Mouse (Mus musculus): ENCODE results near the gene Rnf40. TPM values are rescaled to one million over a fixed set of nuclear protein-coding genes. Genes with fewer than 3 reads are reported as not detected.

The Rnf40 gene
- 42.9 and 46.1 TPM in 2 replicates for polyA plus RNA-seq (2015; fragmentation: Nextera tagmentation; extraction: Ambion mirVana)

GRCm38 (mm10) chr7:127588011-127588871 is at the start of gene Rnf40, which contains the start of gene Ccdc189:
Rnf40 (plus strand) TSS chr7:127588767.
Ccdc189 (minus strand) TSS chr7:127588595.
- H3K4me2 ChIP-seq: peak within 1 kb of the TSS; percentile 87
- H3K36me3 ChIP-seq: peaks cover 55% of the 10 kb centered on the region
- peak within 1 kb of the TSS; percentile 89 for H3K9ac ChIP-seq
- ATAC-seq (ENCODE audit: insufficient number of reproducible peaks, low FRiP score, low TSS enrichment, low read depth): peak; percentile 98
- WGBS: under 1% methylated on average over 50 of the region's 50 CpGs
- H3K4me3 ChIP-seq: peak within 1 kb of the TSS; percentile 89
- H3K9me3 ChIP-seq: no peaks in the 10 kb centered on the region
- H3K27me3 ChIP-seq: no peaks in the 10 kb centered on the region
- H3K27ac ChIP-seq: peak within 1 kb of the TSS; percentile 85
- peaks cover 17% of the 10 kb centered on the region for H3K4me1 ChIP-seq

GRCm38 (mm10) chr7:127541671-127542070 is 46.9 kb upstream of the Rnf40 start:
- no peaks in the 10 kb centered on the region for H3K4me1 ChIP-seq
- WGBS: 96% methylated on average over 3 of the region's 3 CpGs
- H3K9me3 ChIP-seq: no peaks in the 10 kb centered on the region
- no peak overlapping the region for H3K4me3 ChIP-seq
- no peak overlapping the region for H3K27ac ChIP-seq
- H3K36me3 ChIP-seq: peaks cover 91% of the 10 kb centered on the region
- no peak for ATAC-seq (ENCODE audit: insufficient number of reproducible peaks, low FRiP score, low TSS enrichment, low read depth)
- no peak overlapping the region for H3K4me2 ChIP-seq
- no peak overlapping the region for H3K9ac ChIP-seq
- no peaks in the 10 kb centered on the region for H3K27me3 ChIP-seq

GRCm38 (mm10) chr7:127549116-127549835 is 39.3 kb upstream of the Rnf40 start:
- peaks cover 73% of the 10 kb centered on the region for H3K36me3 ChIP-seq
- no peak overlapping the region for H3K27ac ChIP-seq
- no peaks in the 10 kb centered on the region for H3K9me3 ChIP-seq
- H3K4me1 ChIP-seq: no peaks in the 10 kb centered on the region
- H3K4me2 ChIP-seq: no peak overlapping the region
- H3K27me3 ChIP-seq: no peaks in the 10 kb centered on the region
- no peak overlapping the region for H3K4me3 ChIP-seq
- no peak for ATAC-seq (ENCODE audit: insufficient number of reproducible peaks, low FRiP score, low TSS enrichment, low read depth)
- no peak overlapping the region for H3K9ac ChIP-seq
- 86% methylated on average over 15 of the region's 15 CpGs for WGBS

- 96% methylated on average over 8 of the region's 8 CpGs for WGBS
- Histone ChIP-seq H3K9me3 (no peaks in the 10 kb centered on the region), H3K27ac (no peak overlapping the region), H3K9ac (no peak overlapping the region), H3K27me3 (no peaks in the 10 kb centered on the region), H3K4me2 (no peak overlapping the region), H3K4me1 (no peaks in the 10 kb centered on the region), H3K36me3 (peaks cover 75% of the 10 kb centered on the region), H3K4me3 (no peak overlapping the region)
- no peak for ATAC-seq (ENCODE audit: insufficient number of reproducible peaks, low FRiP score, low TSS enrichment, low read depth)
Observed at GRCm38 (mm10) chr7:127551558-127551957, 37.0 kb upstream of the Rnf40 start.

- no peaks in the 10 kb centered on the region for H3K9me3 ChIP-seq
- WGBS: 93% methylated on average over 11 of the region's 11 CpGs
- H3K27me3 ChIP-seq: no peaks in the 10 kb centered on the region
- peaks cover 4% of the 10 kb centered on the region; the same call in 1 of the 2 replicates for H3K4me1 ChIP-seq
- H3K27ac ChIP-seq: no peak overlapping the region
- no peak overlapping the region for H3K9ac ChIP-seq
- no peak overlapping the region for H3K4me2 ChIP-seq
- no peak for ATAC-seq (ENCODE audit: insufficient number of reproducible peaks, low FRiP score, low TSS enrichment, low read depth)
- H3K36me3 ChIP-seq: peaks cover 77% of the 10 kb centered on the region
- H3K4me3 ChIP-seq: no peak overlapping the region
Observed at GRCm38 (mm10) chr7:127560580-127560979, 28.0 kb upstream of the Rnf40 start.

- Histone ChIP-seq H3K36me3 (peaks cover 77% of the 10 kb centered on the region), H3K9me3 (no peaks in the 10 kb centered on the region), H3K4me1 (peaks cover 4% of the 10 kb centered on the region; the same call in 1 of the 2 replicates), H3K27me3 (no peaks in the 10 kb centered on the region), H3K4me3 (no peak within 1 kb of the TSS), H3K27ac (0 out of 2 replicates have a peak within 1 kb of the TSS, but pooled peaks have one; percentile 22), H3K4me2 (no peak within 1 kb of the TSS), H3K9ac (no peak within 1 kb of the TSS)
- 84% methylated on average over 5 of the region's 5 CpGs for WGBS
- no peak for ATAC-seq (ENCODE audit: insufficient number of reproducible peaks, low FRiP score, low TSS enrichment, low read depth)
Observed at GRCm38 (mm10) chr7:127561340-127561858, 27.2 kb upstream of the Rnf40 start, which contains the start of gene Tmem265. Tmem265 (plus strand) TSS chr7:127561390.

GRCm38 (mm10) chr7:127564381-127565150 is 24.0 kb upstream of the Rnf40 start:
- Histone ChIP-seq H3K36me3 (peaks cover 60% of the 10 kb centered on the region), H3K27ac (no peak overlapping the region), H3K27me3 (no peaks in the 10 kb centered on the region), H3K9ac (no peak overlapping the region), H3K4me3 (no peak overlapping the region), H3K4me2 (no peak overlapping the region), H3K4me1 (peaks cover 4% of the 10 kb centered on the region; the same call in 1 of the 2 replicates), H3K9me3 (no peaks in the 10 kb centered on the region)
- ATAC-seq (ENCODE audit: insufficient number of reproducible peaks, low FRiP score, low TSS enrichment, low read depth): no peak
- 65% methylated on average over 6 of the region's 6 CpGs for WGBS

GRCm38 (mm10) chr7:127572895-127573471 is 15.6 kb upstream of the Rnf40 start, which contains the start of gene Phkg2:
Phkg2 (plus strand) TSS chr7:127573340.
- peak within 1 kb of the TSS; percentile 84 for H3K27ac ChIP-seq
- ATAC-seq (ENCODE audit: insufficient number of reproducible peaks, low FRiP score, low TSS enrichment, low read depth): peak; percentile 96
- H3K4me3 ChIP-seq: peak within 1 kb of the TSS; percentile 72
- peaks cover 25% of the 10 kb centered on the region for H3K36me3 ChIP-seq
- no peaks in the 10 kb centered on the region for H3K27me3 ChIP-seq
- peak within 1 kb of the TSS; percentile 80 for H3K9ac ChIP-seq
- peak within 1 kb of the TSS; percentile 95 for H3K4me2 ChIP-seq
- under 1% methylated on average over 17 of the region's 17 CpGs for WGBS
- peaks cover 18% of the 10 kb centered on the region for H3K4me1 ChIP-seq
- H3K9me3 ChIP-seq: no peaks in the 10 kb centered on the region

- Histone ChIP-seq H3K4me1 (peaks cover 18% of the 10 kb centered on the region), H3K27me3 (no peaks in the 10 kb centered on the region), H3K9me3 (no peaks in the 10 kb centered on the region), H3K9ac (peak overlapping the region; percentile 80), H3K4me2 (peak overlapping the region; percentile 95), H3K4me3 (peak overlapping the region; percentile 72), H3K36me3 (peaks cover 30% of the 10 kb centered on the region), H3K27ac (peak overlapping the region; percentile 76)
- ATAC-seq (ENCODE audit: insufficient number of reproducible peaks, low FRiP score, low TSS enrichment, low read depth): peak; percentile 52
- WGBS: 0% methylated on average over 20 of the region's 28 CpGs
Observed at GRCm38 (mm10) chr7:127573503-127574008, 15.0 kb upstream of the Rnf40 start.

GRCm38 (mm10) chr7:127574115-127574514 is 14.5 kb upstream of the Rnf40 start:
- Histone ChIP-seq H3K27ac (no peak overlapping the region), H3K36me3 (peaks cover 25% of the 10 kb centered on the region), H3K4me1 (peaks cover 18% of the 10 kb centered on the region), H3K4me3 (peak overlapping the region; percentile 72), H3K4me2 (peak overlapping the region; percentile 95), H3K9ac (peak overlapping the region; percentile 80), H3K27me3 (no peaks in the 10 kb centered on the region), H3K9me3 (no peaks in the 10 kb centered on the region)
- ATAC-seq (ENCODE audit: insufficient number of reproducible peaks, low FRiP score, low TSS enrichment, low read depth): no peak
- 20% methylated on average over 7 of the region's 7 CpGs for WGBS

GRCm38 (mm10) chr7:127583260-127583659 is 5.3 kb upstream of the Rnf40 start:
- Histone ChIP-seq H3K9me3 (no peaks in the 10 kb centered on the region), H3K4me1 (peaks cover 10% of the 10 kb centered on the region), H3K9ac (no peak overlapping the region), H3K4me3 (no peak overlapping the region), H3K27ac (no peak overlapping the region), H3K36me3 (peaks cover 60% of the 10 kb centered on the region), H3K27me3 (no peaks in the 10 kb centered on the region), H3K4me2 (no peak overlapping the region)
- 90% methylated on average over 6 of the region's 6 CpGs for WGBS
- ATAC-seq (ENCODE audit: insufficient number of reproducible peaks, low FRiP score, low TSS enrichment, low read depth): no peak
